Mouse (Mus musculus): Measurements from ENCODE around the gene Pgm2l1. TPM values are rescaled to one million over a fixed set of nuclear protein-coding genes. Genes with fewer than 3 reads are reported as not detected.

Gene Pgm2l1
- total and polyA plus RNA-seq, 2 experiments from 2014 or later, result 46.2 to 188 TPM

DNA sequence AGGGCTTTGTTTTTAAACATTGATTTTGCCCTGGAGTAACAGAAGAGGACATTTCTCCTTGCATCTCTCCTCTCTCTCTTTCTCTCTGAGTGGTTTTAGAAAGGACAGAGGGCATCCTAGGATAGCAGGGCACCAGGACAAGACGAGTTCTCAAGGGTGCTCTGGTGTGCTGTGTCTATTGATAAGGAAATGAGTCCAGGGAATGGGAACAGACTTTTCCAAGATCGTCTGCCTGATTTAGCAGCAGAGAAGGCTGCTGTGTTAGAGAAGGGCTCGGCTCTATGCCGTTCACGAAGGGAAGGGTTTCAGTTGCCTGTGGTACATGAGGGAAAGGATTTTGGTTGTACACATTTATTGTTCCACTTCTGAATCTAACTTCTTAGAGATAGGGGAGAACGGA lies 82.5 kb downstream of the Pgm2l1 start:
- no peak overlapping the region for H3K9ac ChIP-seq (replicated peaks; ENCODE audit: low read length, poor library complexity, severe bottlenecking)
- WGBS, result 23% methylated on average over 6 of the region's 6 CpGs

GRCm38 (mm10) chr7:100310290-100310689 lies 83.1 kb downstream of the Pgm2l1 start:
- ATAC-seq (ENCODE audit: low FRiP score), result no peak
- no peak for DNase-seq (ENCODE audit: low spot score)
- H3K36me3 ChIP-seq (ENCODE audit: insufficient read depth, low read length), result no peaks in the 10 kb centered on the region
- no peaks in the 10 kb centered on the region for H3K9me3 ChIP-seq (ENCODE audit: low read length)
- no peak overlapping the region for H3K4me2 ChIP-seq (ENCODE audit: low read depth, low read length, poor library complexity, severe bottlenecking)
- WGBS, result 67% methylated on average over 12 of the region's 12 CpGs
- peaks cover 29% of the 10 kb centered on the region for H3K4me1 ChIP-seq (ENCODE audit: insufficient read depth, low read length)
- H3K27ac ChIP-seq (ENCODE audit: low read depth, low read length), result peak overlapping the region; percentile 78
- H3K27me3 ChIP-seq (ENCODE audit: insufficient read depth, low read length), result no peaks in the 10 kb centered on the region
- no peak overlapping the region for H3K9ac ChIP-seq (replicated peaks; ENCODE audit: low read length, poor library complexity, severe bottlenecking)
- H3K4me3 ChIP-seq (ENCODE audit: low read depth, low read length), result no peak overlapping the region
- no peak for TF ChIP-seq CTCF (IDR thresholded peaks at IDR 0.05)

More for the DNA sequence above, 82.5 kb downstream of the Pgm2l1 start:
- H3K9me3 ChIP-seq (ENCODE audit: low read length), result no peaks in the 10 kb centered on the region
- no peaks in the 10 kb centered on the region for H3K27me3 ChIP-seq (ENCODE audit: insufficient read depth, low read length)
- DNase-seq (ENCODE audit: low spot score), result no peak
- ATAC-seq (ENCODE audit: low FRiP score), result no peak
- H3K27ac ChIP-seq (ENCODE audit: low read depth, low read length), result peak overlapping the region; percentile 78
- peaks cover 29% of the 10 kb centered on the region for H3K4me1 ChIP-seq (ENCODE audit: insufficient read depth, low read length)
- no peak overlapping the region for H3K4me3 ChIP-seq (ENCODE audit: low read depth, low read length)
- no peaks in the 10 kb centered on the region for H3K36me3 ChIP-seq (ENCODE audit: insufficient read depth, low read length)
- no peak for TF ChIP-seq CTCF (IDR thresholded peaks at IDR 0.05)
- no peak overlapping the region for H3K4me2 ChIP-seq (ENCODE audit: low read depth, low read length, poor library complexity, severe bottlenecking)

- no peak for DNase-seq (ENCODE audit: low spot score)
- H3K9me3 ChIP-seq (ENCODE audit: low read length), result no peaks in the 10 kb centered on the region
- no peaks in the 10 kb centered on the region for H3K36me3 ChIP-seq (ENCODE audit: insufficient read depth, low read length)
- H3K4me2 ChIP-seq (ENCODE audit: low read depth, low read length, poor library complexity, severe bottlenecking), result no peak overlapping the region
- 90% methylated on average over 4 of the region's 4 CpGs for WGBS
- no peak overlapping the region for H3K9ac ChIP-seq (replicated peaks; ENCODE audit: low read length, poor library complexity, severe bottlenecking)
- H3K4me1 ChIP-seq (ENCODE audit: insufficient read depth, low read length), result peaks cover 26% of the 10 kb centered on the region
- H3K27me3 ChIP-seq (ENCODE audit: insufficient read depth, low read length), result no peaks in the 10 kb centered on the region
- no peak for TF ChIP-seq CTCF (IDR thresholded peaks at IDR 0.05)
- no peak overlapping the region for H3K27ac ChIP-seq (ENCODE audit: low read depth, low read length)
- no peak for ATAC-seq (ENCODE audit: low FRiP score)
- H3K4me3 ChIP-seq (ENCODE audit: low read depth, low read length), result no peak overlapping the region
These were observed 85.5 kb downstream of the Pgm2l1 start for GRCm38 (mm10) chr7:100312716-100313115.

GRCm38 (mm10) chr7:100316924-100317323 lies 89.7 kb downstream of the Pgm2l1 start:
- Histone ChIP-seq H3K4me2 (ENCODE audit: low read depth, low read length, poor library complexity, severe bottlenecking) (no peak overlapping the region), H3K27ac (ENCODE audit: low read depth, low read length) (no peak overlapping the region), H3K9ac (replicated peaks; ENCODE audit: low read length, poor library complexity, severe bottlenecking) (no peak overlapping the region), H3K9me3 (ENCODE audit: low read length) (no peaks in the 10 kb centered on the region), H3K4me1 (ENCODE audit: insufficient read depth, low read length) (no peaks in the 10 kb centered on the region), H3K36me3 (ENCODE audit: insufficient read depth, low read length) (no peaks in the 10 kb centered on the region), H3K27me3 (ENCODE audit: insufficient read depth, low read length) (no peaks in the 10 kb centered on the region), H3K4me3 (ENCODE audit: low read depth, low read length) (no peak overlapping the region)
- WGBS, result 94% methylated on average over 8 of the region's 8 CpGs
- DNase-seq (ENCODE audit: low spot score), result no peak
- no peak for ATAC-seq (ENCODE audit: low FRiP score)
- TF ChIP-seq CTCF (IDR thresholded peaks at IDR 0.05), result no peak

DNA sequence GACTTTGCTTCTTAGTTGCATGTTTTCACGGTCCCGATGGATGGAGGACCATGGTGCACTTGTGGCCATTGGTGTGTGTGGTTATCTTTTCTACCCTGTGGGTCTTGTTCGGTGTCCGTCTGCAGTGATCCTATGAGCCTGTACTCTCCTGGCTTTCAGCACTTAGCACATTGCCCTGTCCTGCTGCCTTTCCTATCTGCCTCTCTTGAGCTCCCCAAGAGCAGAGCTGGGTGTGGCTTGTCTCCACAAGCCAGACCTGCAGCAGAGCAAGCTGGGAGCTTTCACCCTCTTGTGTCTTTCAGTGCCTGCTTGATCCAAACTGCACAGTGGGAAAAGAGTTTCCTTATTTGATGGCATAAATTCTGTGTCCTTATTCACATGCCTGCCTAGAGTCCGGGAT lies 90.3 kb downstream of the Pgm2l1 start:
- WGBS, result 94% methylated on average over 5 of the region's 5 CpGs
- Histone ChIP-seq H3K27me3 (ENCODE audit: insufficient read depth, low read length) (no peaks in the 10 kb centered on the region), H3K36me3 (ENCODE audit: insufficient read depth, low read length) (no peaks in the 10 kb centered on the region), H3K4me2 (ENCODE audit: low read depth, low read length, poor library complexity, severe bottlenecking) (no peak overlapping the region), H3K4me3 (ENCODE audit: low read depth, low read length) (no peak overlapping the region), H3K4me1 (ENCODE audit: insufficient read depth, low read length) (no peaks in the 10 kb centered on the region), H3K9ac (replicated peaks; ENCODE audit: low read length, poor library complexity, severe bottlenecking) (no peak overlapping the region), H3K27ac (ENCODE audit: low read depth, low read length) (no peak overlapping the region), H3K9me3 (ENCODE audit: low read length) (no peaks in the 10 kb centered on the region)
- ATAC-seq (ENCODE audit: low FRiP score), result no peak
- TF ChIP-seq CTCF (IDR thresholded peaks at IDR 0.05), result no peak
- DNase-seq (ENCODE audit: low spot score), result no peak

- Histone ChIP-seq H3K36me3 (ENCODE audit: insufficient read depth, low read length) (peaks cover 16% of the 10 kb centered on the region), H3K4me2 (ENCODE audit: low read depth, low read length, poor library complexity, severe bottlenecking) (no peak overlapping the region), H3K4me1 (ENCODE audit: insufficient read depth, low read length) (no peaks in the 10 kb centered on the region), H3K27me3 (ENCODE audit: insufficient read depth, low read length) (no peaks in the 10 kb centered on the region), H3K9me3 (ENCODE audit: low read length) (no peaks in the 10 kb centered on the region), H3K27ac (ENCODE audit: low read depth, low read length) (no peak overlapping the region), H3K9ac (replicated peaks; ENCODE audit: low read length, poor library complexity, severe bottlenecking) (no peak overlapping the region), H3K4me3 (ENCODE audit: low read depth, low read length) (no peak overlapping the region)
- 81% methylated on average over 3 of the region's 3 CpGs for WGBS
- ATAC-seq (ENCODE audit: low FRiP score), result no peak
- TF ChIP-seq CTCF (IDR thresholded peaks at IDR 0.05), result no peak
- DNase-seq (ENCODE audit: low spot score), result no peak
These were observed 96.5 kb downstream of the Pgm2l1 start for GRCm38 (mm10) chr7:100323721-100324120.

Data from midbrain, postnatal 0 days (tissue).